Mouse (Mus musculus): ENCODE data around the gene Exoc2.

DNA sequence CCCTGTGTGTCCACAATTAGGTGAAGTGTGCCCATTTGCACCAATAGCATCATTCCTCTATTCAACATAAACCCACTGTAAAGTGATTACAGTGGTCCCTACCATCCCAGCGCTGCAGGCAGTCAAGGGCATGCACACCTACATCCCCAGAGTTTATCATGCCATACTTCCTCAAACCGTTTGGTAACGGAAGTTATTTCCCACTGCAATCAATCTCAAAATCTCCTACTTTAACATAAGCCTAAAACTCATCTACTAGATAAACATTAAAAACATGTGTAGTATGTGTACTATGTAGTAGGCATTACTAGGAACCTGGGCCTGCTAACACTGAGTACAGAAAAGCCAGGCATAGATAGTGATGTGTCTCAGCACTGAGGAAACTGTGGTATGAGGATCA, 2.8 kb downstream of the Exoc2 start:
- no peak for TF ChIP-seq POLR2A (IDR thresholded peaks at IDR 0.05; ENCODE audit: borderline replicate concordance, control insufficient read depth, low read depth, low read length)
- no peak for TF ChIP-seq CTCF (IDR thresholded peaks at IDR 0.05; ENCODE audit: control insufficient read depth, insufficient read depth, low read length)

All from bone marrow, adult 2 months (tissue).